Mouse (Mus musculus): ENCODE results near the gene Sh3bp5.

- TF ChIP-seq CTCF (IDR thresholded peaks at IDR 0.05; ENCODE audit: low read depth), result no peak
- TF ChIP-seq EP300 (IDR thresholded peaks at IDR 0.05; ENCODE audit: low read depth), result no peak
These were observed 19.5 kb downstream of the Sh3bp5 start for GRCm38 (mm10) chr14:31416411-31416810.
